In the genomic region with DNA sequence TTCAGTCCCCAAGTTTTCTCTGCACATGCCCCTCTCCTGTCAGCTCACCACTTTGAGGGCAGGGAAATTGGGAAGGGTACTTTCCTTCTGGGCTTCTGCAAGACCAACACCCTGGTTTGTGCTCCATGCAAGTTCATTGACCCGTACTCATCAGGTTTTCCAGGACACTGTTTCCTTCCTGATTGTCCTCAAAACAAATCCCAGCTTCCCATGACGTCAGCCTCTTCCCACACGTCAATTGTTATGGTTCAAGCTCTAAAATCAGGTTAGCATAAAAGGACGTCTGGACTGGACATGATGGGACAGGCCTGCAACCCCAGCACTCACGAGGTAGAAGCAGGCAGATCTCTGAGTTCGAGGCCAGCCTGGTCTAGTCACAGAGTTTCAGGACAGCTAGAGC, we compare ENCODE assay signal across 12 mouse cellular contexts.
A peak's percentile ranks its signal among the peaks of the same experiment; 100 is the strongest.
DNase-seq lines count a peak whose midpoint lies in the region; ATAC-seq and TF ChIP-seq lines count a peak whose summit lies in the region.
"Had no signal": no experiment of that assay in that cellular context is flagged by ENCODE, and none has a peak within 500 bp of the region (broad histone marks: within the 10 kb centered on the region; RNA-seq: fewer than 3 reads in every experiment).

No protein-coding gene starts in this region.

- 44% methylated on average over 6 of the region's 6 CpGs for WGBS in forebrain, embryonic 14.5 days
- 48% methylated on average over 6 of the region's 6 CpGs for WGBS in forebrain, embryonic 12.5 days
- WGBS in lung, adult 2 months, result 54% methylated on average over 6 of the region's 6 CpGs

- H3K36me3 ChIP-seq in forebrain, embryonic 14.5 days (ENCODE audit: control insufficient read depth, insufficient read depth, low read length), result no peaks in the 10 kb centered on the region
- H3K36me3 ChIP-seq in forebrain, embryonic 12.5 days (replicated peaks), result no peaks in the 10 kb centered on the region
- H3K36me3 ChIP-seq: heart, embryonic 15.5 days had no signal

- ATAC-seq in forebrain, embryonic 14.5 days, result no peak
- no peak for ATAC-seq in forebrain, embryonic 12.5 days (ENCODE audit: low FRiP score)
- ATAC-seq: inflammation-experienced regulatory T-cells, adult 6 months had no signal

- no peaks in the 10 kb centered on the region for H3K9me3 ChIP-seq in forebrain, embryonic 14.5 days (replicated peaks; ENCODE audit: control insufficient read depth, low read length)
- no peaks in the 10 kb centered on the region for H3K9me3 ChIP-seq in forebrain, embryonic 12.5 days
- H3K9me3 ChIP-seq: heart, embryonic 15.5 days had no signal

- no peaks in the 10 kb centered on the region for H3K27me3 ChIP-seq in forebrain, embryonic 14.5 days (replicated peaks; ENCODE audit: control insufficient read depth, insufficient read depth, low read length)
- H3K27me3 ChIP-seq in forebrain, embryonic 12.5 days, result no peaks in the 10 kb centered on the region
- H3K27me3 ChIP-seq: heart, embryonic 15.5 days had no signal

- H3K4me2 ChIP-seq in forebrain, embryonic 14.5 days (ENCODE audit: low read length), result no peak overlapping the region
- no peak overlapping the region for H3K4me2 ChIP-seq in forebrain, embryonic 12.5 days
- H3K4me2 ChIP-seq: heart, embryonic 15.5 days had no signal

- peaks cover 14% of the 10 kb centered on the region for H3K4me1 ChIP-seq in forebrain, embryonic 14.5 days (ENCODE audit: control insufficient read depth, insufficient read depth, low read length)
- H3K4me1 ChIP-seq in forebrain, embryonic 12.5 days, result peaks cover 12% of the 10 kb centered on the region
- peaks cover 34% of the 10 kb centered on the region for H3K4me1 ChIP-seq in lung, adult 2 months (ENCODE audit: control insufficient read depth, insufficient read depth, low read length)

- no peak for TF ChIP-seq CTCF in lung, adult 2 months (IDR thresholded peaks at IDR 0.05; ENCODE audit: insufficient read depth, low read length)

- no peak for DNase-seq in forebrain, embryonic 14.5 days (ENCODE audit: low spot score)
- DNase-seq in lung, adult 18-20 months, result peak; percentile 53 to 78
- no peak for DNase-seq in lung, adult 2 months
- peak; percentile 45 for DNase-seq in kidney, postnatal 14 days
- DNase-seq in skeletal muscle tissue, adult 2 months (ENCODE audit: low read depth, low spot score), result peak; percentile 37
- no peak for DNase-seq in cerebellum, adult 8-10 months
- no peak for DNase-seq in cerebellum, postnatal 4 days (ENCODE audit: low spot score in 2 of 2)

- H3K9ac ChIP-seq in forebrain, embryonic 14.5 days (ENCODE audit: low read length), result no peak overlapping the region
- H3K9ac ChIP-seq in forebrain, embryonic 12.5 days, result no peak overlapping the region
- H3K9ac ChIP-seq: heart, embryonic 15.5 days had no signal

- H3K27ac ChIP-seq in forebrain, embryonic 14.5 days (ENCODE audit: low read depth, low read length), result peak overlapping the region; percentile 2
- H3K27ac ChIP-seq in forebrain, embryonic 12.5 days, result no peak overlapping the region
- H3K27ac ChIP-seq: heart, embryonic 15.5 days; macrophage; stomach, postnatal 0 days had no signal

- TF ChIP-seq POLR2A in lung, adult 2 months (IDR thresholded peaks at IDR 0.05; ENCODE audit: borderline replicate concordance, extremely low read depth, low read depth, low read length), result no peak

- no peak overlapping the region for H3K4me3 ChIP-seq in forebrain, embryonic 14.5 days (ENCODE audit: low read depth, low read length)
- no peak overlapping the region for H3K4me3 ChIP-seq in forebrain, embryonic 12.5 days (replicated peaks)
- H3K4me3 ChIP-seq in lung, adult 2 months (replicated peaks; ENCODE audit: extremely low read depth, low read depth, low read length), result no peak overlapping the region
- H3K4me3 ChIP-seq: heart, embryonic 15.5 days had no signal

Comparison
In these comparisons a context has a peak if more than half of its experiments do, and no peak if none do; other contexts are left out.
1. DNase-seq: peak in lung, adult 18-20 months (2 of 2), kidney, postnatal 14 days (single experiment) and skeletal muscle tissue, adult 2 months (single experiment); none in forebrain, embryonic 14.5 days (single experiment), lung, adult 2 months (single experiment), cerebellum, adult 8-10 months (single experiment) and cerebellum, postnatal 4 days (0 of 2).